Mouse (Mus musculus) embryonic facial prominence, embryonic 11.5 days (tissue): ENCODE data around the gene Dock4. TPM values are rescaled to one million over a fixed set of nuclear protein-coding genes. Genes with fewer than 3 reads are reported as not detected.

Experiments used
- ATAC-seq: fragments of 200-750 bp; cut with Nextera tagmentation; replicated peaks from 2 replicates; pipeline ENCODE4 v1.8.0; 2017; ENCODE audit warnings: low read depth; ENCODE audit not compliant: insufficient number of reproducible peaks, low FRiP score, low TSS enrichment
- DNase-seq: peaks from one replicate; pipeline ENCODE4 v3.0.0-alpha.2; 2015; ENCODE audit warnings: low spot score
- H3K27ac ChIP-seq: fragments of 300-500 bp; sonication (generic); replicated peaks from 2 replicates; pipeline ENCODE4 v1.5.1; 2014; ENCODE audit warnings: mild to moderate bottlenecking, low read depth, low read length, control low read depth
- H3K27me3 ChIP-seq: fragments of 300-500 bp; sonication (generic); 2 replicates; pipeline ENCODE4 v1.6.1; 2014; ENCODE audit warnings: mild to moderate bottlenecking, low read length, moderate library complexity, mixed read lengths; ENCODE audit not compliant: control insufficient read depth, insufficient read depth
- H3K36me3 ChIP-seq: fragments of 300-500 bp; sonication (generic); replicated peaks from 2 replicates; pipeline ENCODE4 v1.6.1; 2014; ENCODE audit warnings: low read depth, mild to moderate bottlenecking, low read length, moderate library complexity, mixed read lengths; ENCODE audit not compliant: control insufficient read depth, insufficient read depth
- H3K4me1 ChIP-seq: fragments of 300-500 bp; sonication (generic); 2 replicates; pipeline ENCODE4 v1.6.1; 2014; ENCODE audit warnings: low read length, mixed read lengths; ENCODE audit not compliant: control insufficient read depth, insufficient read depth
- H3K4me2 ChIP-seq: fragments of 300-500 bp; sonication (generic); 2 replicates; pipeline ENCODE4 v1.6.1; 2014; ENCODE audit warnings: low read depth, mild to moderate bottlenecking, control low read depth, low read length, moderate library complexity
- H3K4me3 ChIP-seq: fragments of 300-500 bp; sonication (generic); 2 replicates; pipeline ENCODE4 v1.5.1; 2014; ENCODE audit warnings: low read depth, low read length, control low read depth
- H3K9ac ChIP-seq: fragments of 300-500 bp; sonication (generic); replicated peaks from 2 replicates; pipeline ENCODE4 v1.6.1; 2014; ENCODE audit warnings: mild to moderate bottlenecking, control low read depth, low read length
- H3K9me3 ChIP-seq: fragments of 300-500 bp; sonication (generic); replicated peaks from 2 replicates; pipeline ENCODE4 v1.6.1; 2016; ENCODE audit warnings: mild to moderate bottlenecking, low read length, inconsistent platforms, mixed read lengths; ENCODE audit not compliant: control insufficient read depth
- WGBS: fragments of 180-500 bp; shearing (Covaris S2); extraction: QIAGEN DNeasy Blood & Tissue Kit; methylation state at CpG from one replicate; pipeline ENCODE4 v1.1.7; 2014; 5-methylcytosine and 5-hydroxymethylcytosine counted together
- polyA plus RNA-seq: library from polyadenylated mRNA; unstranded; fragments of >200 nt; fragmentation: Nextera tagmentation; extraction: Ambion mirVana; gene quantifications from 2 replicates; pipeline ENCODE4 v1.2.1, GENCODE M21; 2014

Gene Dock4
- polyA plus RNA-seq, 1 experiment from 2014 or later: 10.7 TPM

DNA sequence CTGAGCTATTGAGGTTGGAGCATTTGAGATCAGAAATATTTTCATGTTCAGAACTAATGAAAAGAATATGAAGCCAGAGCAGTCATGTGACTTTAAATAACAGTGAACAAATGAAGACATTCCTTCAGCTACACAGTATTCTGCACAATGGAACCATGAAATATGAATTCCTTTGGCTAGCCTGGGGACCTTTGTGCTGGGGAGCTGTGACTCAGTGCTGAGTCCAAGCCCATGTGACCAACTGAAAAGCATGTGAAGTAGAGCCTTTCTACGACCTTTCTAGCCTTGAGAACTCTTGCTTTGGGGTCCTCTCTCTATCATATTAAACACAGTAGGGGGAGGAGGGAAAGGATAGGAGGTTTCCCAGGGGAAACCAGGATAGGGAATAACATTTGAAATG lies 327.3 kb downstream of the Dock4 start:
- Histone ChIP-seq H3K4me3 (no peak overlapping the region), H3K27me3 (no peaks in the 10 kb centered on the region), H3K36me3 (no peaks in the 10 kb centered on the region), H3K4me1 (no peaks in the 10 kb centered on the region), H3K9ac (no peak overlapping the region), H3K4me2 (no peak overlapping the region), H3K27ac (no peak overlapping the region), H3K9me3 (no peaks in the 10 kb centered on the region)
- 67% methylated on average over 1 of the region's 1 CpGs for WGBS
- no peak for ATAC-seq
- no peak for DNase-seq

DNA sequence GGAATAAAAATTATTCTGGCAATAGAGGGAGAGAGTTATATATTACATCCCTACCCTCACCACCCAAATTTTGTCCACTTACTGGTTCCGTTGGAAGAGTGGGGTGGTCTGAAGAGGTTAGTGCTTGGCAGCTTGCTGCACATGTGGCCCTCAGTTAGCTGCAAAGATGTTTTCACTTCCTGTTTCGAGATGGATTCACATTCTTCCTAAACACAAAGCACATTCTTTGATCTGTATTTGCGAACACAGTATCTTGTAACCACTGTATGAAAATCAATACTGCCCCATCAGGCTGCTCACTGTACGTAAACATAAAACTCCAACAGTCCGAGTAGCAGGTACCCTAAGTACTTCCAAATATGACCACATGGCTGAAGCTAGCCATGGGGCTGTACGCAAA lies 335.8 kb downstream of the Dock4 start:
- DNase-seq: no peak
- no peaks in the 10 kb centered on the region for H3K4me1 ChIP-seq
- no peaks in the 10 kb centered on the region for H3K27me3 ChIP-seq
- WGBS: 85% methylated on average over 6 of the region's 6 CpGs
- ATAC-seq: no peak
- H3K9ac ChIP-seq: no peak overlapping the region
- no peak overlapping the region for H3K27ac ChIP-seq
- H3K4me3 ChIP-seq: no peak overlapping the region
- no peak overlapping the region for H3K4me2 ChIP-seq
- no peaks in the 10 kb centered on the region for H3K36me3 ChIP-seq
- no peaks in the 10 kb centered on the region for H3K9me3 ChIP-seq

DNA sequence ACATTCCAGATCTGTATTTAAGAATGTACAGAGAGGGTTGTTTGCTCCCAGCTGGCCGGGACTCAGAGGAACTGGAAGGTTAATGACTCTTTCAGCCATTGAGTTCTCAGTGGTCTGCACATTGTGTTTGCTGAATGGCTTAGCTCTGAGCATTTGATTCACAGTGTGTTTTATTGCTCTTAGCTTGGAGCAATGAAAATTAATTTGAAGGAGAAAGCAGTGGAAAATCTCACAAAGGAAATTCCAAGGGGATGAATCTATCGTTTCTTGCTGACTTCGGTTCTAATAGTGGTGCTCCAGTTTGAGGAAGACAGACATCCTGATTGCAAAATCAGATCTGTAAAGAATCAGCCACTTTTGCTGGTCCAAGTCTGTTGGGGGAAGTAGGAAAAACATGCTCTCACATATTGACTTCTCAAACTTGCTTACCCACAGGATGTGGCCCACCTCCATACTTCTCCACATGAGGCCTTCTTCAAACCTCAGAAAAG lies 342.9 kb downstream of the Dock4 start:
- ATAC-seq (no peak), DNase-seq (no peak)
- no peak overlapping the region for H3K4me2 ChIP-seq
- H3K9ac ChIP-seq: no peak overlapping the region
- H3K27me3 ChIP-seq: no peaks in the 10 kb centered on the region
- H3K4me3 ChIP-seq: no peak overlapping the region
- H3K9me3 ChIP-seq: no peaks in the 10 kb centered on the region
- H3K36me3 ChIP-seq: no peaks in the 10 kb centered on the region
- no peaks in the 10 kb centered on the region for H3K4me1 ChIP-seq
- H3K27ac ChIP-seq: no peak overlapping the region
- WGBS: 50% methylated on average over 3 of the region's 3 CpGs

DNA sequence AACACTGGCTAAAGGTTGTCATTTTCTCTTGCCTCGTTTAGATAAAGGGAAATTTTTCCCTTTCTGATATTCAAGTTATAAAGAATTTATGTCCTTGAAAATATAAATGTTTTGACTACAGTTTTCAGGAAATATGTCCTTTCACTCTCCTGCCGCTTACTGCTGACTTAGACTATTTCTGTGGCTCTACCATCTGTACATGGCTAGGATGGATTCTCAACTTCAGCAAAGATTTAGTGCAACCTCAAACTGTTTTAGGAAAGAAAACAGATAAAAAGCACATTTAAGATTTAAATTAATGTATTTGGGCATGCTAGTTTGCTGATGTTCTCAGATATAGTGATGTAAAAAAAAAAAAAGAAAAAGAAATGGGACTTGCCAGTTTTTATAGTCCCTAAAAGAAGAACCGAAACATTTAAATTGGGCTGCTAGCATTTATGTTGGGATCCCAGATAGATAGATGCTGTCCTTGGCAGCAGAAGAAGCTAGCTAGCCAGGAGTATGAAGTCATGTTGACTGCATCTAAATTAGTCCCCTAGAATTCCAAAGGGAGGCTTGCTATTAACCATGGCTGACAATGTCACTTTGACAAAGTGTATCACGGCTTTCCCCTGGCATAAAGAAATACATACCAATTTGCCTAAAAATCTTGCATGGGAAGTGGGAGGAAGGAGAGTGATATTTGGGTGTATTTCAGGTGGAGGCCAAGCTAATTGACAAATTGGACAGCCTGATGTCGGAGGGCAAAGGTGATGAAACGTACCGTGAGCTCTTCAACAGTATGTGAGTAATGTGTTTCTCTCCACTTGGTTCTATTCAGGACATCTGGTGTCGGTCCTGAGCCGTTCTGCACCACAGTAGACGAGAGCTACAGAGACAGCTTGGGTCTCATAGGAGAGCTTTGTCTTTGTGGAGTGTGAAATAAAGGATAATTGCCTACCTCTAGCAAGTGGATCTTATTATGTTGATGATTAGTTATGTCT lies 343.9 kb downstream of the Dock4 start:
- Histone ChIP-seq H3K4me3 (no peak overlapping the region), H3K27ac (no peak overlapping the region), H3K27me3 (no peaks in the 10 kb centered on the region), H3K9ac (no peak overlapping the region), H3K4me2 (no peak overlapping the region), H3K4me1 (no peaks in the 10 kb centered on the region), H3K9me3 (no peaks in the 10 kb centered on the region), H3K36me3 (no peaks in the 10 kb centered on the region)
- WGBS: 62% methylated on average over 10 of the region's 10 CpGs
- ATAC-seq (no peak), DNase-seq (no peak)

DNA sequence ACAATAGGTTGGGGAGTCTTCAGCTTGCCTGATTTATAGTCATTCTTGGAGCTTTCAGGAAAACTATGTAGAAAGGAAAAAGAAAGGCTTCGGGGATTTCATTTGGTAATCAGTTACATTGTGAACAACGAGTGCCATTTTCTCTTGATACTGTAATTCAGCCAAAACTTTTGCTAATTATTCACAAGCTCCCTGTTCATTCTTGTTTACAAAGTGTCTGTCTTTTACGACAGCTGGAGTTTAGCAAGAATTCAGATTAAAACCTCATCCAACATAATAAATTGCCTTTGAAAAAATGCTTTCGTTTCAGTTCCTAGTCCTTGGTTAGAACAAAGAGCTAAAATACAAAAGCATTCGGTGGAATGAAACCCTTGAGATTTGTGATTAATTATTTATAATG lies 345.5 kb downstream of the Dock4 start:
- no peak for ATAC-seq
- Histone ChIP-seq H3K9ac (no peak overlapping the region), H3K27me3 (no peaks in the 10 kb centered on the region), H3K4me1 (no peaks in the 10 kb centered on the region), H3K4me2 (no peak overlapping the region), H3K9me3 (no peaks in the 10 kb centered on the region), H3K4me3 (no peak overlapping the region), H3K36me3 (no peaks in the 10 kb centered on the region), H3K27ac (no peak overlapping the region)
- 82% methylated on average over 5 of the region's 5 CpGs for WGBS
- no peak for DNase-seq

DNA sequence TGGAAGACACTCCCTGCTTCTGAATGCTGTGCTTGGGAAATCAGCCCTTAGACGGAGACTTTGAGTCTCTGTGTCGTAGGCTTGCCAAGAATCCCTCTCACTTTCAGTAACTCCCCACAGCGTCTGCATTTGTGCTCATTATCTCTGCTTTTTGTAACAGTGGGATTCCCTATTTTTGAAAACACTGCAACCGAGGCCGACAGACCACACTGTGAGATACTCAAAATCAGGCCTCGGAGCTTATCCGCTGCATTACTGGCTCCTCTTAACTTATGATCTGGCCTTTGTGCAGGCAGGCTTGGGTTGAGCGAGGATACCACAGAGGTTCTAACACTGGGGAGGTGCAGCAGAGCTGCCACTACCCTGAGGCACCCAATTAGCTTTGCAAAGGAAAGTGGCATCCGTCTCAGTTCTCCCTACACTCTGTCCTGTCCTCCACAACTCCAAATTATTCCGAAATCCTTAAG lies 346.5 kb downstream of the Dock4 start:
- Histone ChIP-seq H3K9ac (no peak overlapping the region), H3K27me3 (no peaks in the 10 kb centered on the region), H3K4me3 (no peak overlapping the region), H3K9me3 (no peaks in the 10 kb centered on the region), H3K4me1 (no peaks in the 10 kb centered on the region), H3K4me2 (no peak overlapping the region), H3K27ac (no peak overlapping the region), H3K36me3 (no peaks in the 10 kb centered on the region)
- WGBS: 29% methylated on average over 10 of the region's 10 CpGs
- DNase-seq (no peak), ATAC-seq (no peak)

DNA sequence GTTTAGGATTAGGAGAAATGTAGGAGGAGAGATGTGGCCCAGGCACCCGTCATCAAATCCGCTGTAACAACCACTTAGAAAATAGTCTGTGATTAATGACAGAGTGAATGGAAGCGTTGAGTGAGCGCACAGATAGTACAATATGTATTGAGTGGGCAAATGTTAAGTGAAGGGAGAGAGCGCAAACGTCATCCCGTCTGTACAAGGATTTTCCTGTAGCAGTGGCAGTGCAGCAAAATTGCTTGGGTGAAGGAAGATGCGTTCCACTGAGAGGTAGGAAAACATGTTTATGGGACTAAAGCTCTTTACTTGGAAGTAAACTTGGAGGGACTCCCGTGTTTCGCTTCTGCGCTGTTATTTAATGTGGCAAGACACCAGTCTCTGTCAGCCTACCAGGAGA lies 348.3 kb downstream of the Dock4 start:
- no peaks in the 10 kb centered on the region for H3K9me3 ChIP-seq
- no peaks in the 10 kb centered on the region for H3K27me3 ChIP-seq
- no peak overlapping the region for H3K27ac ChIP-seq
- H3K4me3 ChIP-seq: no peak overlapping the region
- no peak overlapping the region for H3K9ac ChIP-seq
- ATAC-seq (no peak), DNase-seq (no peak)
- no peak overlapping the region for H3K4me2 ChIP-seq
- 85% methylated on average over 11 of the region's 11 CpGs for WGBS
- H3K36me3 ChIP-seq: no peaks in the 10 kb centered on the region
- H3K4me1 ChIP-seq: no peaks in the 10 kb centered on the region

DNA sequence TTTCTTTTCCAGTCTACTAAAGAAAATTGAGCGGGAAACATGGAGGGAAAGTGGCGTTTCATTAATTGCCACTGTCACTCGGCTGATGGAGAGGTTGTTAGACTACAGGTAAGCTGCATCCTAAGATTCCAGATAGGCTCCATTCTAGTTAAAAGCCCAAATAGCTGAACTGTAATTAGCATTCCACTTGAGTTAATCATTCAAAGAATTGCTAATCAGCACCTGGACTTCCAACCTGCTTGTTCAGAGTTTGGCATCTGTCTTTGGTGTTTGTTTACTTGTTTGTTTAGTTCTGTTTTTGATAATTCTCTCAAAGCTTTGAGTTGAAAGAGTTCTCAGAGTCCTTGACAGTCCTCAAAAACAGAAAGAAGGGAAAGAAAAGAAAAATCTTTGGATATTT lies 349.0 kb downstream of the Dock4 start:
- WGBS: 87% methylated on average over 3 of the region's 3 CpGs
- no peak for ATAC-seq
- Histone ChIP-seq H3K9me3 (no peaks in the 10 kb centered on the region), H3K9ac (no peak overlapping the region), H3K27ac (no peak overlapping the region), H3K36me3 (no peaks in the 10 kb centered on the region), H3K4me3 (no peak overlapping the region), H3K27me3 (no peaks in the 10 kb centered on the region), H3K4me2 (no peak overlapping the region), H3K4me1 (no peaks in the 10 kb centered on the region)
- no peak for DNase-seq
